Mouse (Mus musculus) macrophage (primary cell): ENCODE results near the gene 2410141K09Rik. TPM values are rescaled to one million over a fixed set of nuclear protein-coding genes. Genes with fewer than 3 reads are reported as not detected.
"Not testable (repeated sequence)": the region's sequence is repeated elsewhere in the genome, so short reads cannot be mapped to it uniquely, and the experiment has no call there.

Experiments used
- H3K27ac ChIP-seq: fragments of 350-480 bp; formaldehyde crosslinking; 2 replicates; pipeline ENCODE4 v1.9.0; 2021
- H3K36me3 ChIP-seq: fragments of 350-480 bp; formaldehyde crosslinking; 2 replicates; pipeline ENCODE4 v1.9.0; 2021; ENCODE audit errors: inconsistent target
- H3K4me3 ChIP-seq: fragments of 350-480 bp; formaldehyde crosslinking; 2 replicates; pipeline ENCODE4 v1.9.0; 2021; ENCODE audit errors: inconsistent target
- H3K79me2 ChIP-seq: fragments of 350-480 bp; formaldehyde crosslinking; 2 replicates; pipeline ENCODE4 v1.9.0; 2021; ENCODE audit errors: inconsistent target
- WGBS: methylation state at CpG from one replicate; pipeline ENCODE4 v1.1.7; 2026; ENCODE audit warnings: inconsistent platforms; ENCODE audit not compliant: missing documents; 5-methylcytosine and 5-hydroxymethylcytosine counted together
- polyA plus RNA-seq: library from polyadenylated mRNA; stranded (reverse); fragments of 250-400 nt; gene quantifications from 3 replicates; pipeline ENCODE4 v1.2.4, GENCODE M21; 2018; ENCODE audit warnings: inconsistent platforms
- total RNA-seq, 78 experiments: library from RNA; depleted of rRNA; stranded (reverse); fragments of 250-400 nt; gene quantifications; 1 replicate in 9 of 78; 2 replicates in 24 of 78; 3 replicates in 43 of 78; 4 replicates in 2 of 78; pipeline ENCODE4 v1.2.4; 2018; ENCODE audit warnings: inconsistent platforms in 56 of 78

2410141K09Rik gene
- total RNA-seq (2018; cell fraction: chromatin; rRNA removed): not detected
- total RNA-seq (2018; cell fraction: cytosol; rRNA removed): not detected
- not detected for total RNA-seq (2018; cell fraction: nucleus; rRNA removed)
- not detected in 3 replicates for polyA plus RNA-seq

GRCm38 (mm10) chr13:66441018-66441417 is at the start of gene 2410141K09Rik:
Gene 2410141K09Rik (minus strand): TSS chr13:66441118.
- 30% methylated on average over 1 of the region's 6 CpGs for WGBS
- H3K27ac ChIP-seq, H3K4me3 ChIP-seq, H3K79me2 ChIP-seq, H3K36me3 ChIP-seq: not testable (repeated sequence)

- WGBS: 76% methylated on average over 4 of the region's 5 CpGs
- not testable (repeated sequence) for H3K27ac ChIP-seq, H3K36me3 ChIP-seq, H3K79me2 ChIP-seq, H3K4me3 ChIP-seq
Observed at GRCm38 (mm10) chr13:66426858-66427257, 14.1 kb downstream of the 2410141K09Rik start.

GRCm38 (mm10) chr13:66414962-66415361 is 26.0 kb downstream of the 2410141K09Rik start:
- H3K79me2 ChIP-seq, H3K4me3 ChIP-seq, H3K36me3 ChIP-seq, H3K27ac ChIP-seq: not testable (repeated sequence)
- 50% methylated on average over 1 of the region's 2 CpGs for WGBS

Other genes starting within 250 kb of the 2410141K09Rik start
- not detected in 3 replicates for gene Gm10772, start 213.5 kb downstream of the 2410141K09Rik start, polyA plus RNA-seq